Mouse (Mus musculus) adrenal gland, adult 2 months (tissue): ENCODE data around the gene Gmds. TPM values are rescaled to one million over a fixed set of nuclear protein-coding genes. Genes with fewer than 3 reads are reported as not detected.

Experiments
- DNase-seq: peaks from one replicate; pipeline ENCODE4 v3.0.0; 2021
- long read RNA-seq: library from polyadenylated mRNA; stranded (forward); transcript quantifications from one replicate; pipeline ENCODE4 v2.0.0, GENCODE M21; 2021
- polyA plus RNA-seq: library from polyadenylated mRNA; depleted of rRNA; stranded (reverse); fragments of >200 nt; gene quantifications from 2 replicates; pipeline ENCODE4 v1.2.3, GENCODE M21; 2012; rRNA removed
- total RNA-seq, 2 experiments: library from RNA; stranded (reverse); gene quantifications; 2 replicates each; pipeline ENCODE4 v1.2.3; 2021

Gmds gene
- 1 to 10 TPM; 5.7 to 6.9 TPM for total RNA-seq
- 8.6 and 12.0 TPM in 2 replicates for polyA plus RNA-seq
- long read RNA-seq, transcript Gmds-201 (11 exons, 1,713 nt): major isoform, 9 of 9 reads
- long read RNA-seq, partial matches to known transcripts: 0 of 9 reads
- long read RNA-seq, other reads (novel, unspliced or antisense): 0 of 9 reads

- DNase-seq: peak; percentile 98
Observed at GRCm38 (mm10) chr13:32338513-32339365, at the start of gene Gmds. Gene Gmds, minus strand, starts transcription at chr13:32338740.

- DNase-seq: no peak
Observed at GRCm38 (mm10) chr13:32385421-32386092, 47.0 kb upstream of the Gmds start.

GRCm38 (mm10) chr13:32382227-32383010, 43.9 kb upstream of the Gmds start:
- no peak for DNase-seq

GRCm38 (mm10) chr13:32378634-32379033, 40.1 kb upstream of the Gmds start:
- DNase-seq: no peak

GRCm38 (mm10) chr13:32372531-32372883, 34.0 kb upstream of the Gmds start:
- DNase-seq: no peak

GRCm38 (mm10) chr13:32371874-32372530, 33.5 kb upstream of the Gmds start:
- DNase-seq: no peak

- DNase-seq: peak; percentile 43
Observed at GRCm38 (mm10) chr13:32370751-32371150, 32.2 kb upstream of the Gmds start.

- DNase-seq: peak; percentile 6
Observed at GRCm38 (mm10) chr13:32370135-32370534, 31.6 kb upstream of the Gmds start.

GRCm38 (mm10) chr13:32337735-32338512, 616 bp downstream of the Gmds start:
- DNase-seq: peak; percentile 4

GRCm38 (mm10) chr13:32318309-32318708, 20.2 kb downstream of the Gmds start:
- DNase-seq: peak; percentile 9

GRCm38 (mm10) chr13:32317354-32317753, 21.2 kb downstream of the Gmds start:
- DNase-seq: no peak

GRCm38 (mm10) chr13:32312663-32313062, 25.9 kb downstream of the Gmds start:
- DNase-seq: peak; percentile 65

GRCm38 (mm10) chr13:32311476-32311875, 27.1 kb downstream of the Gmds start:
- DNase-seq: no peak

- no peak for DNase-seq
Observed at GRCm38 (mm10) chr13:32298456-32298855, 40.1 kb downstream of the Gmds start.

GRCm38 (mm10) chr13:32297398-32297797, 41.1 kb downstream of the Gmds start:
- peak; percentile 36 for DNase-seq

- peak; percentile 22 for DNase-seq
Observed at GRCm38 (mm10) chr13:32294416-32295195, 43.9 kb downstream of the Gmds start.

- DNase-seq: no peak
Observed at GRCm38 (mm10) chr13:32272937-32273496, 65.5 kb downstream of the Gmds start.

GRCm38 (mm10) chr13:32269757-32270156, 68.8 kb downstream of the Gmds start:
- DNase-seq: no peak

- DNase-seq: no peak
Observed at GRCm38 (mm10) chr13:32269261-32269660, 69.3 kb downstream of the Gmds start.

GRCm38 (mm10) chr13:32268284-32268683, 70.3 kb downstream of the Gmds start:
- DNase-seq: no peak
